Mouse (Mus musculus) telencephalon, adult 2 months (tissue): Measurements from ENCODE around the gene Ppp4r3a.
"Not testable (repeated sequence)": the region's sequence is repeated elsewhere in the genome, so short reads cannot be mapped to it uniquely, and the experiment has no call there.

Experiments used
- DNase-seq: peaks from one replicate; pipeline ENCODE4 v3.0.0-alpha.2; 2011; ENCODE audit warnings: low read depth, low spot score

Gene Ppp4r3a

GRCm38 (mm10) chr12:101028954-101029731, 54.4 kb downstream of the Ppp4r3a start, which contains the start of gene Ccdc88c:
Ccdc88c (minus strand) TSS chr12:101029056.
- DNase-seq = peak; percentile 67

GRCm38 (mm10) chr12:101028247-101028953, 55.1 kb downstream of the Ppp4r3a start:
- DNase-seq = no peak

- DNase-seq = peak; percentile 66
Observed at GRCm38 (mm10) chr12:101027451-101028246, 55.9 kb downstream of the Ppp4r3a start.

GRCm38 (mm10) chr12:101026946-101027345, 56.6 kb downstream of the Ppp4r3a start:
- DNase-seq = no peak

GRCm38 (mm10) chr12:101026518-101026917, 57.0 kb downstream of the Ppp4r3a start:
- no peak for DNase-seq

GRCm38 (mm10) chr12:101026025-101026424, 57.5 kb downstream of the Ppp4r3a start:
- no peak for DNase-seq

- no peak for DNase-seq
Observed at GRCm38 (mm10) chr12:101025379-101025778, 58.1 kb downstream of the Ppp4r3a start.

GRCm38 (mm10) chr12:101024824-101025223, 58.7 kb downstream of the Ppp4r3a start:
- DNase-seq = no peak

- DNase-seq = no peak
Observed at GRCm38 (mm10) chr12:101023143-101023542, 60.4 kb downstream of the Ppp4r3a start.

- DNase-seq = no peak
Observed at GRCm38 (mm10) chr12:101022353-101022752, 61.1 kb downstream of the Ppp4r3a start.

- no peak for DNase-seq
Observed at GRCm38 (mm10) chr12:101021484-101022226, 61.8 kb downstream of the Ppp4r3a start.

GRCm38 (mm10) chr12:101020210-101021015, 63.1 kb downstream of the Ppp4r3a start:
- DNase-seq = no peak

- no peak for DNase-seq
Observed at GRCm38 (mm10) chr12:101019443-101019842, 64.1 kb downstream of the Ppp4r3a start.

GRCm38 (mm10) chr12:101019031-101019430, 64.5 kb downstream of the Ppp4r3a start:
- DNase-seq = no peak

GRCm38 (mm10) chr12:101017971-101018371, 65.5 kb downstream of the Ppp4r3a start:
- DNase-seq = no peak

GRCm38 (mm10) chr12:101016412-101016928, 67.0 kb downstream of the Ppp4r3a start:
- no peak for DNase-seq

GRCm38 (mm10) chr12:101015926-101016325, 67.6 kb downstream of the Ppp4r3a start:
- no peak for DNase-seq

GRCm38 (mm10) chr12:101015165-101015560, 68.3 kb downstream of the Ppp4r3a start:
- no peak for DNase-seq

- no peak for DNase-seq
Observed at GRCm38 (mm10) chr12:101014549-101015164, 68.8 kb downstream of the Ppp4r3a start.

- not testable (repeated sequence) for DNase-seq
Observed at GRCm38 (mm10) chr12:101013668-101014067, 69.8 kb downstream of the Ppp4r3a start.
